Mouse (Mus musculus) hindbrain, embryonic 12.5 days (tissue): ENCODE measurements at regions not wholly inside any gene's neighbourhood (a gene's known extent, or its start where the extent isn't known, plus 50 kb on each side); places are given as distances from the start of the nearest gene placed in this dataset.

ENCODE experiments used
- ATAC-seq: fragments of 200-750 bp; cut with Nextera tagmentation; 2 replicates; pipeline ENCODE4 v1.8.0; 2017; ENCODE audit warnings: moderate TSS enrichment; ENCODE audit not compliant: low FRiP score
- H3K27ac ChIP-seq: fragments of 300-500 bp; sonication (generic); 2 replicates; pipeline ENCODE4 v1.5.1; 2016; ENCODE audit warnings: mild to moderate bottlenecking
- H3K27me3 ChIP-seq: fragments of 300-500 bp; sonication (generic); 2 replicates; pipeline ENCODE4 v1.6.1; 2016; ENCODE audit warnings: mild to moderate bottlenecking
- H3K36me3 ChIP-seq: fragments of 300-500 bp; sonication (generic); 2 replicates; pipeline ENCODE4 v1.6.1; 2016; ENCODE audit warnings: mild to moderate bottlenecking
- H3K4me1 ChIP-seq: fragments of 300-500 bp; sonication (generic); 2 replicates; pipeline ENCODE4 v1.6.1; 2016
- H3K4me2 ChIP-seq: fragments of 300-500 bp; sonication (generic); replicated peaks from 2 replicates; pipeline ENCODE4 v1.6.1; 2016; ENCODE audit warnings: mild to moderate bottlenecking
- H3K4me3 ChIP-seq: fragments of 300-500 bp; sonication (generic); 2 replicates; pipeline ENCODE4 v1.5.1; 2016; ENCODE audit warnings: mild to moderate bottlenecking
- H3K9ac ChIP-seq: fragments of 300-500 bp; sonication (generic); 2 replicates; pipeline ENCODE4 v1.6.1; 2016; ENCODE audit warnings: mild to moderate bottlenecking, moderate library complexity
- H3K9me3 ChIP-seq: fragments of 300-500 bp; sonication (generic); replicated peaks from 2 replicates; pipeline ENCODE4 v1.6.1; 2016; ENCODE audit warnings: mild to moderate bottlenecking
- WGBS: fragments of 180-500 bp; shearing (Covaris S2); methylation state at CpG from one replicate; pipeline ENCODE4 v1.1.7; 2016; 5-methylcytosine and 5-hydroxymethylcytosine counted together

DNA sequence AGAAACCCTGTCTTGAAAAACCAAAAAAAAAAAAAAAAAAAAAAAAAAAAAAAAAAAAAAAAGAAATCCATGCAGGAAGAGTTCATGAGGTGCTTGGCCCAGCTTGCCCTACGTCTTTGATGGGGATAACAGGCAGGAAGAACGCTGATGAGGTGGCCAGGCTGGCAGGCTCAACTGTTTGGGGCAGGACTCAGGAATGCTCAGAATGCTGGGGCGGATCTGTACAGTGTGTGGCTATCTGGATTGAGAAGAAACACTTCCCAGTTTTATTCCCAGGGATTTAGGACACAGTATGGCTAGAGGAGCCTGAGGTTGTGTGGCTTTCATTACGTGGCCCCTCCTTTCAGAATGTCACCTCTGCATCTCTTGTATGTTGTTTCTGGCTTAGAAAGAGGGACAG, 99.1 kb upstream of the Gm3448 start:
- Histone ChIP-seq H3K27me3 (no peaks in the 10 kb centered on the region; the same call in 1 of the 2 replicates), H3K36me3 (no peaks in the 10 kb centered on the region), H3K4me2 (no peak overlapping the region), H3K4me1 (no peaks in the 10 kb centered on the region), H3K4me3 (no peak overlapping the region), H3K27ac (no peak overlapping the region), H3K9me3 (no peaks in the 10 kb centered on the region), H3K9ac (no peak overlapping the region)
- WGBS = 67% methylated on average over 4 of the region's 4 CpGs
- no peak for ATAC-seq
